Mouse (Mus musculus) right cerebral cortex, adult 2 months (tissue): ENCODE data around the gene Inhbb.

Experiments used
- DNase-seq, 2 experiments: peaks; one replicate each; pipeline ENCODE4 v3.0.0; 2021 to 2022; ENCODE audit warnings: low spot score in 2 of 2

Gene Inhbb

GRCm38 (mm10) chr1:119421576-119422421 lies at the start of gene Inhbb:
Gene Inhbb (minus strand): TSS chr1:119422248.
- peak; percentile 33 to 49 for DNase-seq

GRCm38 (mm10) chr1:119463386-119463785 lies 41.3 kb upstream of the Inhbb start:
- no peak for DNase-seq

GRCm38 (mm10) chr1:119460062-119460461 lies 38.0 kb upstream of the Inhbb start:
- DNase-seq = no peak

- DNase-seq = peak; percentile 77 to 84
Measured at GRCm38 (mm10) chr1:119457993-119458605, 36.1 kb upstream of the Inhbb start.

- no peak for DNase-seq
Measured at GRCm38 (mm10) chr1:119457528-119457855, 35.4 kb upstream of the Inhbb start.

GRCm38 (mm10) chr1:119456671-119457527 lies 34.9 kb upstream of the Inhbb start:
- DNase-seq = peak in 1 of 2 experiments; percentile 28

GRCm38 (mm10) chr1:119453731-119454130 lies 31.7 kb upstream of the Inhbb start:
- no peak for DNase-seq

- DNase-seq = peak; percentile 43 to 53
Measured at GRCm38 (mm10) chr1:119451417-119451816, 29.4 kb upstream of the Inhbb start.

GRCm38 (mm10) chr1:119450651-119451345 lies 28.8 kb upstream of the Inhbb start:
- no peak for DNase-seq

- DNase-seq = no peak
Measured at GRCm38 (mm10) chr1:119446753-119447283, 24.8 kb upstream of the Inhbb start.

GRCm38 (mm10) chr1:119443591-119444350 lies 21.7 kb upstream of the Inhbb start:
- no peak for DNase-seq

GRCm38 (mm10) chr1:119442901-119443300 lies 20.9 kb upstream of the Inhbb start:
- no peak for DNase-seq

GRCm38 (mm10) chr1:119438105-119438637 lies 16.1 kb upstream of the Inhbb start:
- DNase-seq = no peak

GRCm38 (mm10) chr1:119437401-119437800 lies 15.4 kb upstream of the Inhbb start:
- DNase-seq = no peak

- no peak for DNase-seq
Measured at GRCm38 (mm10) chr1:119424141-119424860, 2.3 kb upstream of the Inhbb start.

GRCm38 (mm10) chr1:119423510-119423909 lies 1.5 kb upstream of the Inhbb start:
- DNase-seq = peak; percentile 44 to 57

- no peak for DNase-seq
Measured at GRCm38 (mm10) chr1:119422460-119423015, 490 bp upstream of the Inhbb start.

- DNase-seq = no peak
Measured at GRCm38 (mm10) chr1:119420984-119421575, 968 bp downstream of the Inhbb start.
